Mouse (Mus musculus) hindbrain, embryonic 14.5 days (tissue): ENCODE results near the gene Psma7. TPM values are rescaled to one million over a fixed set of nuclear protein-coding genes. Genes with fewer than 3 reads are reported as not detected.

Source experiments
- ATAC-seq: fragments of 200-750 bp; cut with Nextera tagmentation; 2 replicates; pipeline ENCODE4 v1.8.0; 2017; ENCODE audit warnings: moderate number of reproducible peaks, mild to moderate bottlenecking, moderate TSS enrichment, moderate library complexity; ENCODE audit not compliant: low FRiP score
- DNase-seq: peaks from one replicate; pipeline ENCODE4 v3.0.0-alpha.2; 2015; ENCODE audit warnings: low spot score
- H3K27ac ChIP-seq: fragments of 300-500 bp; sonication (generic); 2 replicates; pipeline ENCODE4 v1.5.1; 2014; ENCODE audit warnings: mild to moderate bottlenecking, moderate library complexity
- H3K27me3 ChIP-seq: fragments of 300-500 bp; sonication (generic); 2 replicates; pipeline ENCODE4 v1.6.1; 2014; ENCODE audit warnings: mild to moderate bottlenecking, low read length, mixed read lengths; ENCODE audit not compliant: control insufficient read depth, insufficient read depth
- H3K36me3 ChIP-seq: fragments of 300-500 bp; sonication (generic); replicated peaks from 2 replicates; pipeline ENCODE4 v1.6.1; 2014; ENCODE audit not compliant: control insufficient read depth, insufficient read depth
- H3K4me1 ChIP-seq: fragments of 300-500 bp; sonication (generic); replicated peaks from 2 replicates; pipeline ENCODE4 v1.6.1; 2014; ENCODE audit warnings: antibody characterized with exemption, low read length, mixed read lengths; ENCODE audit not compliant: control insufficient read depth, insufficient read depth
- H3K4me2 ChIP-seq: fragments of 300-500 bp; sonication (generic); replicated peaks from 2 replicates; pipeline ENCODE4 v1.6.1; 2014; ENCODE audit warnings: mild to moderate bottlenecking, moderate library complexity
- H3K4me3 ChIP-seq: fragments of 300-500 bp; sonication (generic); replicated peaks from 2 replicates; pipeline ENCODE4 v1.5.1; 2014; ENCODE audit warnings: mild to moderate bottlenecking, low read length
- H3K9ac ChIP-seq: fragments of 300-500 bp; sonication (generic); 2 replicates; pipeline ENCODE4 v1.6.1; 2014
- H3K9me3 ChIP-seq: fragments of 300-500 bp; sonication (generic); 2 replicates; pipeline ENCODE4 v1.6.1; 2016; ENCODE audit warnings: low read length; ENCODE audit not compliant: control insufficient read depth
- WGBS: fragments of 180-500 bp; shearing (Covaris S2); extraction: QIAGEN DNeasy Blood & Tissue Kit; methylation state at CpG from one replicate; pipeline ENCODE4 v1.1.7; 2014; 5-methylcytosine and 5-hydroxymethylcytosine counted together
- polyA plus RNA-seq: library from polyadenylated mRNA; unstranded; fragments of >200 nt; fragmentation: Nextera tagmentation; extraction: Ambion mirVana; gene quantifications from 2 replicates; pipeline ENCODE4 v1.2.1, GENCODE M21; 2014

Gene Psma7
- polyA plus RNA-seq, 1 experiment from 2014 or later: 631 TPM

DNA sequence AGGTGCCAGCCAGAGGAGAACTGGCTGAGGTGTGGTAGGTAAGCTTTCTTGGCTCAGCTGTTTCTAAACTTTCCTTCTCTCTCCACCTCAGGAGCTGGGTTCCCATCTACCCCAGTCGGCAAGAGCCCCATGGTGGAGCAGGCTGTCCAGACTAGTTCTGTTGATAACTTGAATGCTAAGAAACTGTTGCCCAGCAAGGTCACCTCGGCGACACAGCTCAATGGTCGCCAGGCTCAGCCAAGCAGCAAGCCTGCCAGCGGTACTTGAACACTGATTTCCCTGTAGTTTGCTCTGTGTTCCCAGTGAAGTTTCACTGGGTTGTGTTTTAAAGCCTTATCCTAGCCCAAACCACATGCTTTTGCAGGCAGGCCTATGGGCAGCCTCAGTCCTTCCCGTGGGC is 11.0 kb downstream of the Psma7 start:
- WGBS: 91% methylated on average over 6 of the region's 6 CpGs
- Histone ChIP-seq H3K4me2 (no peak overlapping the region), H3K9ac (no peak overlapping the region), H3K4me1 (peaks cover 27% of the 10 kb centered on the region), H3K9me3 (no peaks in the 10 kb centered on the region), H3K36me3 (peaks cover 89% of the 10 kb centered on the region), H3K4me3 (no peak overlapping the region), H3K27ac (no peak overlapping the region), H3K27me3 (no peaks in the 10 kb centered on the region)
- DNase-seq (no peak), ATAC-seq (no peak)

DNA sequence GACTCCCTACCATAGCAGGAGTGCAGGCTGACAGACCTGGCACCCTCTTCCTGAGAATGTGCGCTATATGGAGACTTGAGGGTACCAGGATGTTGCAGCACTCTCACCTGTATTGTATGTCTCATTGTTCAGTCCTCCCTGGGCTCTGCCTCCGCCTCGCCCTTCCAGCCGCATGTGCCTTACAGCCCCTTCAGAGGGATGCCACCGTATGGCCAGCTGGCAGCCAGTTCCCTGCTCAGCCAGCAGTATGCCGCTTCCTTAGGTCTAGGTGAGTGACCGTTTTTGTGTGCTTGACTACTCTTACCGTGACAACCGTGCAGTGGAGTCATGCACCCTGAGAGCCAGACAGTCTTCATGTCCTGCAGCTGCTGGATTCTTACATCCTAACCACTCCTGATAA is 14.5 kb downstream of the Psma7 start:
- H3K9me3 ChIP-seq: no peaks in the 10 kb centered on the region
- ATAC-seq: no peak
- WGBS: 69% methylated on average over 9 of the region's 9 CpGs
- peaks cover 32% of the 10 kb centered on the region for H3K4me1 ChIP-seq
- peaks cover 54% of the 10 kb centered on the region for H3K36me3 ChIP-seq
- peak overlapping the region; percentile 99 for H3K4me3 ChIP-seq
- H3K27me3 ChIP-seq: peaks cover 7% of the 10 kb centered on the region
- H3K27ac ChIP-seq: no peak overlapping the region
- DNase-seq: no peak
- H3K9ac ChIP-seq: peak overlapping the region; percentile 97
- peak overlapping the region; percentile 98 for H3K4me2 ChIP-seq

DNA sequence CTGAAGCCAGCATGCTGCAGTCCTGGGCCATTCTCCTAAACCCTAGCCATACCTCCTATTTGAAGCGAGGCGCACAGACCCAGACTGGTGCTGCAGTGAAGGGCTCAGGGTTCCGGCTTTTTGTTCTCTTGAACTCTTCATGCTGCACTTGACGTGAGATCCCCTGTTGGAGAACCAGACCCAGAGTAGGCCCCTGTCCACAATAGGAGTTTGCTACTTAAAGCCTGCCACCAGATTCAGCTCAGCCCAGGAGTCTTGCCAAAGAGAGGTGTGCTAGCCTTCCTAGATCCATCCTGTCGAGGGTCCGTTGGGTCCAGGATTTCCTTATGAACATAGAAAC is 16.4 kb downstream of the Psma7 start:
- peaks cover 32% of the 10 kb centered on the region for H3K4me1 ChIP-seq
- DNase-seq (no peak), ATAC-seq (no peak)
- peaks cover 20% of the 10 kb centered on the region for H3K27me3 ChIP-seq
- under 1% methylated on average over 6 of the region's 6 CpGs for WGBS
- peak overlapping the region; percentile 98 for H3K4me2 ChIP-seq
- peak overlapping the region; percentile 94 for H3K27ac ChIP-seq
- H3K9me3 ChIP-seq: no peaks in the 10 kb centered on the region
- H3K4me3 ChIP-seq: peak overlapping the region; percentile 99
- H3K36me3 ChIP-seq: peaks cover 34% of the 10 kb centered on the region
- H3K9ac ChIP-seq: peak overlapping the region; percentile 97

DNA sequence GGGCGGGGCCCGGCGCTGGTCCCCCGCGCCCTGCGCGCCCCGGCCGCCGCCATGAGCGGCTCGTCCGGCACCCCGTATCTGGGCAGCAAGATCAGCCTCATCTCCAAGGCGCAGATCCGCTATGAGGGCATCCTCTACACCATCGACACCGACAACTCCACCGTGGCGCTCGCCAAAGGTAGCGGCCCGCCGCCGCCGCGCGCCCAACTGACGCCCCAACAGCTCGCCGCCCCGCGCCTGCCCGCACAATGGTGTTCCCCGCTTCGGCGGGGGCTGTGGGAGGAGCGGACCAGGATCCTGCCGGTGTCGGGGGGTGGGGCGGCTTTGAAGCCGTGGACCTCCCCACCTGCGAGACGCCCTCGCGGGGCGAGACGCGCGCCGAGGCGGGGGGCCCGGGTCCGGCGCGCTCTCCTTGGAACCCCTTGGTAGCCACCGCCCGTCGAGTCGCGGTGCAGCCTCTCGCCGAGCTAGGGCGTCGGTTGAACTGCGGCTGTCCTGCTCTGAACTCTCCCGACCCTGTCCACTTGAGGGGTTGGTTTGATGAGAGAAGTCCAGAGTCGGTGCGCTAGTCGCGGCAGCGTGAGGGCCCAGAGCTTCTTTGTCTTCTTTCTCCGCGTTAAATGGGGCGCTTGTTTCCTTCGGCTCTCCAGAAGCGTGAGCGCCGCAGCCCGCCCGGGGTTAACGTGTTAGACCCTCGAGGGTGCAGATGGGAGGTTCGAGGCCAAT is 16.9 kb downstream of the Psma7 start:
- ATAC-seq: peak; percentile 0; the same call in 1 of the 2 replicates
- under 1% methylated on average over 59 of the region's 84 CpGs for WGBS

DNA sequence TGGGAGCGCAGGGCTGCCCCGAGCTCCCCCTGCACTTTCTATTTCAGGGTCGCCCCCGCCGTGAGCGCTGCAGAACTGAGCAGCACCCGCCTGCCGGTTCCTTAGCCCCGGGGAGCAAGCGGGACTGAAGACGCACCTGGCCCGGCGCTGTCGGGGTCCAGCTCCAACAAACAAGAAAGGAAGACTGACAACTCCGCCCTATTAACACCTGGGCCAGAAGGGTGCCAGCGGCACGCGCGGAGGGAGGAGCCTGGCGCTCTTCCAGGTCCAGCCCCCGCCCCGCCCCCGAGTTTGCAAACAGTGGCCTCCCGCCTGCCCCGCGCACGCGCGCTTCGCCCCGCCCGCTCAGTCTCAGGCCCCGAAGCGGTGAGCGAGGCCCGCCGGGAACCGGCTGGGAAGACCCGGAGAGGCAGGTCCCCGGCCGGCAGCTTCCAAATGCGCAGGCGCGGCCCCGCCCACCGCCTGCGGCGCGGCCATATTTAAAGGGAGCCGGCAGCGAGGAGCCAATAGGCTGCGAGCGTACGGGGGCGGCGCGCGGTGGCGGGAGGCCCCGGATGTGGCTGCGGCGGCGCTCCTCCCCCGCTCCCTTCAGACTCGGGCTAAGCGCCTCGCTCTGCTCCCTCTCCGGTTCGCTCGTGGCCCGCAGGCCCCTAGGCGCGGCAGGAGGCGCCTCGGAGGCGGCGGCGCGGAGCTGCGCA is 17.7 kb downstream of the Psma7 start, which contains the start of gene Lsm14b:
Gene Lsm14b, plus strand, starts transcription at position 587 of the 698 bp plus-strand sequence.
- Histone ChIP-seq H3K9ac (peak within 1 kb of the TSS; percentile 97), H3K36me3 (peaks cover 21% of the 10 kb centered on the region), H3K27ac (peak within 1 kb of the TSS; percentile 94), H3K4me1 (peaks cover 32% of the 10 kb centered on the region), H3K9me3 (no peaks in the 10 kb centered on the region), H3K27me3 (peaks cover 20% of the 10 kb centered on the region), H3K4me3 (peak within 1 kb of the TSS; percentile 99), H3K4me2 (peak within 1 kb of the TSS; percentile 98)
- peak; percentile 95 for ATAC-seq
- DNase-seq: peak; percentile 99
- under 1% methylated on average over 53 of the region's 80 CpGs for WGBS

More for the DNA sequence above, 16.9 kb downstream of the Psma7 start:
- Histone ChIP-seq H3K4me2 (peak overlapping the region; percentile 98), H3K9me3 (no peaks in the 10 kb centered on the region), H3K36me3 (peaks cover 29% of the 10 kb centered on the region), H3K4me1 (peaks cover 32% of the 10 kb centered on the region), H3K9ac (peak overlapping the region; percentile 97), H3K4me3 (peak overlapping the region; percentile 99), H3K27me3 (peaks cover 20% of the 10 kb centered on the region), H3K27ac (peak overlapping the region; percentile 94)
- DNase-seq: peak; percentile 35

DNA sequence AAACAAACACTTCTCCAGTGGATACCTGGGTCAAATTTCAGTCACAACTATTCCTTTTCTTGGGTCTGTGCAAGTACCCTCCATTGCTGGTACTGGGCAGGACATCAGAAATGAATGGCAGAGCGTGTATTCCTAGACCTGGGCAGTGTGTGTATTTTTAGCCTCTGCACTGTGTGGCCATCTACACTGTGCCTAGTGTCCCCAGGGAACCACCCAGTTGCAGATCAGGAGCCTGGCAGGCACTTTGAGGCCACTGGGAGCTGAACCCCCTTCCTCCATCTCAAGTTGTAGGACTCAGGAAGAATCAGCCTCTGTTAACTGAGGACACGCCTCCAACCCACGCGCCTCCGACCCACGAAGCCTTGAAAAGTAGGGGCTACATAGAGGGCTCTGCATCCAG is 19.5 kb downstream of the Psma7 start:
- ATAC-seq (no peak), DNase-seq (no peak)
- Histone ChIP-seq H3K27me3 (peaks cover 20% of the 10 kb centered on the region), H3K9me3 (no peaks in the 10 kb centered on the region), H3K36me3 (peaks cover 3% of the 10 kb centered on the region), H3K27ac (no peak overlapping the region), H3K9ac (no peak overlapping the region), H3K4me2 (no peak overlapping the region), H3K4me1 (peaks cover 19% of the 10 kb centered on the region), H3K4me3 (no peak overlapping the region)
- WGBS: 60% methylated on average over 6 of the region's 6 CpGs

DNA sequence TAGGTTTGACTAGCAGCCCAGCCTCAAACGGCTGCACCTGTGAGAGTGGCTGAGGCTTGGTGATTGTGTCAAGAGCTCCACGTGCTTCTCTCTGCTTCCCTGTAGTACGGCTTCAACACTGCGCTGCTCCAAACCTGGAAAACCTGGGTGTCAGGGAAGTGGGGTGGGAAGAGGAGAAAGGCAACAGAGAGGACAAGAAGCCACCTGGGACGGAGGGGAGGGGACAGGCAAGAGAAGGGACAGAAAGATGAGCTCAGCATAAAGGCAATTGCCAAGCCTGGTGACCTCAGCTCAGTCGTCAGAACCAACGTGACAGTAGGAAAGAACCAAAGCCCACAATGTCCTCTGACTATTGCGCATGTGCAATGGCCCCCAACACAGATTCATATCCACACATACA is 21.3 kb downstream of the Psma7 start:
- H3K4me2 ChIP-seq: no peak overlapping the region
- 87% methylated on average over 8 of the region's 8 CpGs for WGBS
- no peak overlapping the region for H3K9ac ChIP-seq

DNA sequence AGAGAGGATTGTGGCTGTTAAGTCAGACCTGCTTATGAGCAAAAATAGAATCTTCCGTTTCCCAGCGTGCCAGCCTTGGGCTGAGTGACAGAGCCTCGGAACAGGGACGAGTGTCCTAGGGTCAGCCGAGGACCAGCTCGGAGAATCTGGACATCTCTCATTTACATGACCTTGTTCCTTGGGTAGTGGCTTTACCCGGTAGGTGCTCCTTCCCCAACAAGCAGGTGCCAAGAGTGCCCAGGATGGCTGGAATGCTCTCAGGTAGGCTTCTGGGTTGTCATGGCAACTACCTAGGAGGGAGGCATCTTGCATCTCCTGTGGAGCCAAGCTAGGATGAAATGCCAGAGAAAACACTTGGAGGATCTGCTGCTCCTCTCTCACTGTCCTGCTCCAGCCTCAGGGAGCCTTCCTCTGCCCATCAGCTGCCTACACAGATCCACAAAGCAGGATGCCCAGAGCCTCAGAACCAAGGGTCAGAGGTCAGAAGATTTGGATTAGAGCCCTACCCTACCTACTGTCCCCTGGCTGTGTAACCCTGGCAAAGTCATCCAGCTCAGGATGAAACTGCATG is 22.1 kb downstream of the Psma7 start:
- ATAC-seq (no peak), DNase-seq (no peak)
- H3K9ac ChIP-seq: no peak overlapping the region
- no peaks in the 10 kb centered on the region for H3K4me1 ChIP-seq
- no peaks in the 10 kb centered on the region for H3K36me3 ChIP-seq
- WGBS: 76% methylated on average over 7 of the region's 7 CpGs
- no peak overlapping the region for H3K4me3 ChIP-seq
- H3K9me3 ChIP-seq: no peaks in the 10 kb centered on the region
- H3K4me2 ChIP-seq: no peak overlapping the region
- H3K27me3 ChIP-seq: peaks cover 20% of the 10 kb centered on the region
- no peak overlapping the region for H3K27ac ChIP-seq

More for the DNA sequence above, 21.3 kb downstream of the Psma7 start:
- no peak overlapping the region for H3K4me3 ChIP-seq
- DNase-seq (no peak), ATAC-seq (no peak)
- H3K27me3 ChIP-seq: peaks cover 20% of the 10 kb centered on the region
- no peak overlapping the region for H3K27ac ChIP-seq
- H3K9me3 ChIP-seq: no peaks in the 10 kb centered on the region
- peaks cover under 1% of the 10 kb centered on the region; the same call in 1 of the 2 replicates for H3K4me1 ChIP-seq
- H3K36me3 ChIP-seq: no peaks in the 10 kb centered on the region

DNA sequence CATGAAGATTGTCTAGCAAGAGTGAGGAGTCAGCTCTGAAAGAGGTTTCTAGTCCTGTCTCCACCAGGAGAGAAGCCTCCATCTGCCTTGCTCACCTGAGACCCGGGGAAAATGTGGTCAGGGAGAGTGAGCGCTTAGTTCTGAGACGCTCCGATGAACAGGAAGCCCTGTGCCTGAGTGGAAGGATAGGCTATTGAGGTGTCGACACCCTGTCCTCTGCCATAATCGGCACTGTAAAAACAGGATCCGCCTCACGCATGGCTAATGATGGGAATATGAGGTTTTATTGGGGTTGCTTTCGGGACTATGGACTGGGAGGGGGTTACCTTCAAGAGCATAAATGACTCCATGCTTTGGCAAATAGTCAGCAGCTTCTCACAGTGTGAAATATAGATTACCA is 23.7 kb downstream of the Psma7 start:
- Histone ChIP-seq H3K4me3 (no peak overlapping the region), H3K9me3 (no peaks in the 10 kb centered on the region), H3K4me2 (no peak overlapping the region), H3K4me1 (no peaks in the 10 kb centered on the region), H3K27me3 (peaks cover 20% of the 10 kb centered on the region), H3K27ac (no peak overlapping the region), H3K9ac (no peak overlapping the region), H3K36me3 (no peaks in the 10 kb centered on the region)
- DNase-seq (no peak), ATAC-seq (no peak)
- 89% methylated on average over 9 of the region's 9 CpGs for WGBS
